Mouse (Mus musculus) mesoderm, embryonic 11.5 days (tissue): ENCODE results near the gene Gm9040.
"Not testable (repeated sequence)": the region's sequence is repeated elsewhere in the genome, so short reads cannot be mapped to it uniquely, and the experiment has no call there.

Source experiments
- DNase-seq: peaks from one replicate; pipeline ENCODE4 v3.0.0-alpha.2; 2012; ENCODE audit warnings: low read depth, low spot score

Gm9040 gene

GRCm38 (mm10) chr10:118326869-118327268, at the start of gene Gm9040:
Gene Gm9040, minus strand, starts transcription at chr10:118326969.
- not testable (repeated sequence) for DNase-seq

GRCm38 (mm10) chr10:118370443-118370842, 43.7 kb upstream of the Gm9040 start:
- peak; percentile 87 for DNase-seq

GRCm38 (mm10) chr10:118369518-118369917, 42.7 kb upstream of the Gm9040 start:
- DNase-seq: no peak

GRCm38 (mm10) chr10:118354005-118354404, 27.2 kb upstream of the Gm9040 start, which contains the start of gene Gm9049:
Gene Gm9049, minus strand, starts transcription at chr10:118354105.
- DNase-seq: not testable (repeated sequence)

- not testable (repeated sequence) for DNase-seq
Observed at GRCm38 (mm10) chr10:118348579-118348978, 21.8 kb upstream of the Gm9040 start, which contains the start of gene Gm9048. Gene Gm9048, minus strand, starts transcription at chr10:118348679.

GRCm38 (mm10) chr10:118343155-118343554, 16.4 kb upstream of the Gm9040 start, which contains the start of gene Gm9046:
Gene Gm9046, minus strand, starts transcription at chr10:118343255.
- DNase-seq: not testable (repeated sequence)

GRCm38 (mm10) chr10:118337731-118338130, 11.0 kb upstream of the Gm9040 start, which contains the start of gene Gm9045:
Gene Gm9045, minus strand, starts transcription at chr10:118337831.
- not testable (repeated sequence) for DNase-seq

- not testable (repeated sequence) for DNase-seq
Observed at GRCm38 (mm10) chr10:118332308-118332707, 5.5 kb upstream of the Gm9040 start, which contains the start of gene Gm9044. Gene Gm9044, minus strand, starts transcription at chr10:118332408.

- DNase-seq: no peak
Observed at GRCm38 (mm10) chr10:118319024-118319423, 7.7 kb downstream of the Gm9040 start.

- DNase-seq: not testable (repeated sequence)
Observed at GRCm38 (mm10) chr10:118302133-118302532, 24.6 kb downstream of the Gm9040 start.

- DNase-seq: no peak
Observed at GRCm38 (mm10) chr10:118294938-118295337, 31.8 kb downstream of the Gm9040 start, which contains the start of gene Iltifb. Gene Iltifb, minus strand, starts transcription at chr10:118295038.

GRCm38 (mm10) chr10:118283016-118283415, 43.8 kb downstream of the Gm9040 start:
- not testable (repeated sequence) for DNase-seq

- DNase-seq: not testable (repeated sequence)
Observed at GRCm38 (mm10) chr10:118282565-118282964, 44.2 kb downstream of the Gm9040 start.

- not testable (repeated sequence) for DNase-seq
Observed at GRCm38 (mm10) chr10:118278069-118278468, 48.7 kb downstream of the Gm9040 start.
